Mouse (Mus musculus) heart, postnatal 36 days (tissue): Measurements from ENCODE around the gene Cr1l. TPM values are rescaled to one million over a fixed set of nuclear protein-coding genes. Genes with fewer than 3 reads are reported as not detected.
A peak's percentile ranks its signal among the peaks of the same experiment; 100 is the strongest.

Source experiments
- DNase-seq, 2 experiments: peaks; one replicate each; pipeline ENCODE4 v3.0.0; 2021 to 2022
- intact Hi-C: fragments of 180-260 bp; cut with DNase I; formaldehyde crosslinking; loops from one replicate; pipeline ENCODE4 v1.15.1; 2025
- total RNA-seq, 2 experiments: library from RNA; stranded (reverse); gene quantifications; 2 replicates each; pipeline ENCODE4 v1.2.3; 2021

The Cr1l gene
- 10 to 100 TPM; 69.3 to 70.9 TPM for total RNA-seq

- intact Hi-C loops = loop anchor here (2.0 to 5.0 kb wide), 3 partner anchors 101 to 254 kb away; no protein-coding TSS in a partner anchor
- DNase-seq = peak; percentile 84 to 89
Measured at GRCm38 (mm10) chr1:195130953-195131674, at the start of gene Cr1l. Gene Cr1l (minus strand): TSS chr1:195131586.

GRCm38 (mm10) chr1:195175980-195176931 is 44.9 kb upstream of the Cr1l start, which contains the start of gene Cr2:
Gene Cr2 (minus strand): TSS chr1:195176716.
- DNase-seq = peak; percentile 26
- intact Hi-C loops = no loop called here

GRCm38 (mm10) chr1:195164996-195165755 is 33.8 kb upstream of the Cr1l start:
- no peak for DNase-seq
- intact Hi-C loops = no loop called here

- no peak for DNase-seq
- intact Hi-C loops = loop anchor here (5.0 kb wide), 2 partner anchors 100 to 255 kb away; no protein-coding TSS in a partner anchor
Measured at GRCm38 (mm10) chr1:195132070-195132469, 684 bp upstream of the Cr1l start.

GRCm38 (mm10) chr1:195131675-195132015 is 259 bp upstream of the Cr1l start:
- DNase-seq = no peak
- intact Hi-C loops = loop anchor here (2.0 to 5.0 kb wide), 3 partner anchors 101 to 254 kb away; no protein-coding TSS in a partner anchor

GRCm38 (mm10) chr1:195130479-195130878 is 907 bp downstream of the Cr1l start:
- intact Hi-C loops = loop anchor here (2.0 to 5.0 kb wide), 3 partner anchors 102 to 253 kb away; no protein-coding TSS in a partner anchor
- no peak for DNase-seq

GRCm38 (mm10) chr1:195129867-195130266 is 1.5 kb downstream of the Cr1l start:
- intact Hi-C loops = loop anchor here (2.0 to 5.0 kb wide), 3 partner anchors 102 to 253 kb away; no protein-coding TSS in a partner anchor
- DNase-seq = no peak

- intact Hi-C loops = no loop called here
- DNase-seq = no peak
Measured at GRCm38 (mm10) chr1:195114414-195114813, 17.0 kb downstream of the Cr1l start.

- DNase-seq = no peak
- intact Hi-C loops = no loop called here
Measured at GRCm38 (mm10) chr1:195113621-195114020, 17.8 kb downstream of the Cr1l start.

- intact Hi-C loops = no loop called here
Measured at GRCm38 (mm10) chr1:195100693-195101092, 30.7 kb downstream of the Cr1l start.

GRCm38 (mm10) chr1:195098004-195098403 is 33.4 kb downstream of the Cr1l start:
- intact Hi-C loops = no loop called here
- DNase-seq = no peak

More at GRCm38 (mm10) chr1:195100693-195101092, 30.7 kb downstream of the Cr1l start:
- no peak for DNase-seq

- DNase-seq = peak; percentile 63 to 66
- intact Hi-C loops = no loop called here
Measured at GRCm38 (mm10) chr1:195092220-195092720, 39.1 kb downstream of the Cr1l start, which contains the start of gene Cd46. Gene Cd46 (minus strand): TSS chr1:195092249.

GRCm38 (mm10) chr1:195091699-195092219 is 39.6 kb downstream of the Cr1l start:
- intact Hi-C loops = no loop called here
- DNase-seq = no peak

- intact Hi-C loops = no loop called here
- DNase-seq = no peak
Measured at GRCm38 (mm10) chr1:195082142-195082541, 49.2 kb downstream of the Cr1l start.

Other genes with a start within 250 kb of the Cr1l start
- 100 to 1,000 TPM; 102 to 112 TPM for gene Cd34, start 192.8 kb downstream of the Cr1l start, total RNA-seq
- 1 to 10 TPM in 1 of 2 experiments, under 1 TPM in 1; 0.80 to 1.2 TPM for gene Cd46, start 39.3 kb downstream of the Cr1l start, total RNA-seq
- under 1 TPM; 0.31 to 0.38 TPM for gene Cr2, start 45.1 kb upstream of the Cr1l start, total RNA-seq